Mouse (Mus musculus): ENCODE results near the gene Cdk8. TPM values are rescaled to one million over a fixed set of nuclear protein-coding genes. Genes with fewer than 3 reads are reported as not detected.

The Cdk8 gene
- polyA plus RNA-seq, 1 experiment from 2014 or later = 23.4 TPM

DNA sequence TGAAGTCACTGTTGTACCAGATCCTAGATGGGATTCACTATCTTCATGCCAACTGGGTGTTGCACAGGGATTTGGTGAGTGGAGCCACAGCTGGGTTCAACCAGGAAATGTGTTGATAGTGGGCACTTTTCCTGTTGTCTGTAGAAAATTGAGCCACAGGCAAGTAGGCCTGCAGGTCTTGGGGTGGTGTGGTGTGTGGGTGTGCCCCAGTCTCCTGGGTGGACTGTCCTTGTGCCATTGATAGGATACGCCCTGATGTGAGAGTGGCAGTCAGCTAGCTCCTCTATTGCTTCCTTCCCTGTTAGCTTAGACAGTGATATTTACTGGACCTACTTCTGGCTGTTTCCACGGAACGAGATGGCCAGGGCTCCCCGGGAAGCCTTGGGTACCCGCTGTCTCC lies 40.6 kb downstream of the Cdk8 start:
- DNase-seq (ENCODE audit: low spot score) = no peak
- Histone ChIP-seq H3K27ac (no peak overlapping the region), H3K4me1 (replicated peaks) (no peaks in the 10 kb centered on the region), H3K9me3 (no peaks in the 10 kb centered on the region), H3K4me3 (no peak overlapping the region), H3K27me3 (ENCODE audit: insufficient read depth, poor library complexity, severe bottlenecking) (no peaks in the 10 kb centered on the region), H3K36me3 (peaks cover 65% of the 10 kb centered on the region)
- WGBS = 92% methylated on average over 5 of the region's 5 CpGs

DNA sequence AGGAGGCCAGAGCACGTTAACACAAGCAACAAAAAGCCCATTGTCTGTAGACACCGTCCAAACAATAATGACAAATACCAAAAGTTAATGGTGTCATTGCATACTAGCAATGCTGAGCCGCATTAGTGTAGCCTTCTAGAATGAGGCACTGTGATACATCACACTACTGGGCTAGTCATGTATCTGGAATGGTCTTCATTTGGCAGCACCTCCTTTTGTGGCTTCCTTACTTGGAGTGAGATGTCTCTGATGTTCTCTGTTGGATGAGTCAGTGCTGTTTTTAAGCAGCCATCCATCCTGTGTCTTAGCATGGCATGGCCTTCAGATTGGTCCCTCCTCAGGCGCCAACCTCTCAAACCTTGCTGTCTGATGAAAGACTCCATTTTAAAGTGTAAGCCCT lies 42.1 kb downstream of the Cdk8 start:
- no peaks in the 10 kb centered on the region for H3K9me3 ChIP-seq
- WGBS = 90% methylated on average over 4 of the region's 4 CpGs
- peaks cover 68% of the 10 kb centered on the region for H3K36me3 ChIP-seq
- no peak for DNase-seq (ENCODE audit: low spot score)
- H3K27ac ChIP-seq = no peak overlapping the region
- H3K4me1 ChIP-seq (replicated peaks) = no peaks in the 10 kb centered on the region
- no peaks in the 10 kb centered on the region for H3K27me3 ChIP-seq (ENCODE audit: insufficient read depth, poor library complexity, severe bottlenecking)
- no peak overlapping the region for H3K4me3 ChIP-seq

DNA sequence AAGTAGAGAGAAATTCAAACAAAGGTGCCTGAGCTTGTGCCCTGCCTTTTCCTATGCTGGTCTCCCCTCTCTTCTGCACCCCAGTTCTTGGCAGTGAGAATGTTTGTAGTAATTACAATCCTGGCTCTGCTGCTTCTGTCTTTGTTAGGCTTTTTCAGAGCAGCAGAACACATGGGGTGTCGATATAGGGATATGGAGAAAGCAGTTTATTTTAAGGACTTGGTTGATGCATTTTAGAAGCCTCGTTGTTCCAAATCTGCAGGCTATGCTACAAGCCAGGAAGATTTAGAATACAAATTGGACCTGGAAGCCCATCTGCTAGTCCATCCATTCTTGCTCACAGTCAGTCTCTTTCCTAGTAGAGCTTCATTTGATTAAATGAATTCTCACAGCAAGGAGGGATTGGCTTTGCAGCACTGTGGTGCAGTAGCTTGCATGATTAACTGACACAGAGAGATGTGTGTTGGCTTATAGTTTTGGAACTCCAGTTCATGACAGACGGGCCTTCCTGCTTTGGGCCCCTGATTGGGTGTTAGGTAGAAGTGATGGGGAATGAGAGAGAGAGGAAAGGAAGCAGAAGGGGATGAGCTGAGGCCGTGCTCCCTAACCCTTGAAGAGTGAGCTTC lies 43.5 kb downstream of the Cdk8 start:
- H3K9me3 ChIP-seq = no peaks in the 10 kb centered on the region
- WGBS = 91% methylated on average over 4 of the region's 4 CpGs
- H3K27ac ChIP-seq = no peak overlapping the region
- DNase-seq (ENCODE audit: low spot score) = no peak
- no peak overlapping the region for H3K4me3 ChIP-seq
- no peaks in the 10 kb centered on the region for H3K4me1 ChIP-seq (replicated peaks)
- H3K36me3 ChIP-seq = peaks cover 67% of the 10 kb centered on the region
- no peaks in the 10 kb centered on the region for H3K27me3 ChIP-seq (ENCODE audit: insufficient read depth, poor library complexity, severe bottlenecking)

DNA sequence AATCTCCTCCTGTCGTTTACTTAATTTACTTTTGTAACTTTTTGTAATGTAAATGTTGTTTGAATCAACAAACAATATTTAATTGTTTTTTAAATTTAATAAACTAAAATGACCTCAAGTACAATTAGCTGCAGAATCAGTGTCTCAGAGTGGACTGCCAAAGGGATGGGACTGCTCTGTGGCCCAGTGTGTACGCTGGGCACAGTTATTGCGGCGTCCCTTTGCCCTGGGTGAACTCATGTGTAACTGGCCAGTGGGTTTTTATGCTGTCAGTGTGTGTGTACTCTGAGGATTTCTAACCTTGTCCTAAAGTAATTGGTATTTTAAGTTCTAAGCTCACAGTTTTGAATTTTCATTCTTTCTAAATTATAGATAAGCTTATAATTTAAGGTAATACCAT lies 46.5 kb downstream of the Cdk8 start:
- Histone ChIP-seq H3K4me3 (no peak overlapping the region), H3K9me3 (no peaks in the 10 kb centered on the region), H3K4me1 (replicated peaks) (no peaks in the 10 kb centered on the region), H3K36me3 (peaks cover 66% of the 10 kb centered on the region), H3K27me3 (ENCODE audit: insufficient read depth, poor library complexity, severe bottlenecking) (no peaks in the 10 kb centered on the region), H3K27ac (no peak overlapping the region)
- 93% methylated on average over 4 of the region's 4 CpGs for WGBS
- no peak for DNase-seq (ENCODE audit: low spot score)

DNA sequence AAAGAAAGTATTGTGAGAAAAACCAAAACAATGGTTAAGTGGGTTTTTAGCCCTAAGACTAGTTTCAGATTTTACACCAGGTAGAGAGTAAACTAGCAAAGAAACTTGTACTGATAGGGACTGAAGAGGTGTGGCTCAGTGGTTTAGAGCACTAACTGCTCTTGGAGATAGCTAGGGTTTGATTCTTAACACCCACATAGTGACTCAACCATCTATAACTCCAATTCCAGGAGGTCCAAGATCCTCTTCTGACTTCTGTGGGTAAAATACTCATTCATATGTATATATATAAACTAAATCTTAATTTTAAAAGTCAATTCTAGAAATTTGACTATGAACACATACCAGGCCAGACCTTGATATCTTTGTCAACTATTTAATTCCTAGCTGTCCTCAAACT lies 49.0 kb downstream of the Cdk8 start:
- Histone ChIP-seq H3K27ac (no peak overlapping the region), H3K9me3 (no peaks in the 10 kb centered on the region), H3K4me1 (replicated peaks) (no peaks in the 10 kb centered on the region), H3K4me3 (no peak overlapping the region), H3K27me3 (ENCODE audit: insufficient read depth, poor library complexity, severe bottlenecking) (no peaks in the 10 kb centered on the region), H3K36me3 (peaks cover 57% of the 10 kb centered on the region)
- DNase-seq (ENCODE audit: low spot score) = no peak

DNA sequence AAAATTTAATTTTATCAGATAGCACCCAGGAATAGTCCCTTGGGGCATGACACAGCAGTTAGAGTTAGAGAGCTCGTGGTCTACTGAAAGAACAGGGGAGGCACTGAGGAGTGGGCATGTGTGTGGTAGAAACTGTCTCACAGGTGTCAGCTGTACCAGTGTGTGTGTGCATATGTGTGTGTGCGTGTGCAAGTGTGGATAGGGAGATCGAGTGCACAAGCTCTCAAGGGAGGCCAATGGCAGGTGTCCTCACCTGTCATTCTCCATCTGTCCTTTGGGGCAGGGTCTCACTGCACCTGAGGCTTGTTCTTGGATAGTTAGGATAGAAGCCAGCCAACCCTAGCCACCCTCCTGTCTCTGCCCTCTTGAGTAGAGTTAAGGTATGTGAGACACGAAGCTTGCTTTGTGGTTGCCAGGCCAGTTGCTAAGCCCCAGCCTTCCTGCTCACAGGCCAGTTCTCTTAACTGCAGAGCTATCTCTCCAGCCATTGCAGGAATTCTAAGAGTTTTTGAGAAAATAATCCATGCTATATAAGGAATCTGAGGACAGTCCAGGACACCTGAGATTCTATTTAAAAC lies 50.3 kb downstream of the Cdk8 start:
- Histone ChIP-seq H3K9me3 (no peaks in the 10 kb centered on the region), H3K27me3 (ENCODE audit: insufficient read depth, poor library complexity, severe bottlenecking) (no peaks in the 10 kb centered on the region), H3K4me3 (no peak overlapping the region), H3K27ac (no peak overlapping the region), H3K4me1 (replicated peaks) (no peaks in the 10 kb centered on the region), H3K36me3 (peaks cover 56% of the 10 kb centered on the region)
- DNase-seq (ENCODE audit: low spot score) = no peak
- 89% methylated on average over 4 of the region's 4 CpGs for WGBS

DNA sequence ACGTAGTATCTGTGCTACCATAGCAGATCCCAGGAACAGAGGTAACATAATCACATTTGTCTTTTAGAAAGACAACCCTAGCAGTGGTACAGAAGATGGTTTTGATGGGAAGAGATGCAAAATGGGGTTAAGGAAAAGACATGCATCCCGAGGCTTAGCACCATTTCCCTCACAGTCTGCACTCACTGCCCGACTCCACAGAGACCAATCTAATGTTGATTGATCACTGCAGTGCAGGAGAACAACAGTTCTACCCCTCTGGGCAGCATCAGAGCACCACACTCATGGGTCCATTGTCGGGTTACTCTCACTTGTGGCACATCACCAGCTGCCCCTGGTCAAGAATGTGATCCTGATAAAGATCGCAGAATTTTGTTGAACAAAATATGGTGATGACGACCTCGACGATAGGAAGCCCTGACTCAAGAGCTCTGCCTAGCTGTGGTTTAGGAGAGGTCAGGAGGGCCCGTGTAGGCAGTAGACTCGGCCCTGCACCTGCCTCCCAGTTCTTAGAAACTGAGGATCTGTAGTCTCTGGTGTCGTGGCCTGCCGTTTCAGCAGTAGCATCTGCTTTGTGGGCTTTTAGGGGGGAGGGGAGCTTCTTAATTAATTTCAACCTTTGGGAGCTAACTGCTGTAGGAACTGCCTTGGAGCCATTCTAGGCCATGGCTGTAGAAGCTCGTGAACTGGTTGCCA lies 51.0 kb downstream of the Cdk8 start:
- Histone ChIP-seq H3K9me3 (no peaks in the 10 kb centered on the region), H3K4me3 (no peak overlapping the region), H3K27ac (no peak overlapping the region), H3K36me3 (peaks cover 61% of the 10 kb centered on the region), H3K4me1 (replicated peaks) (no peaks in the 10 kb centered on the region), H3K27me3 (ENCODE audit: insufficient read depth, poor library complexity, severe bottlenecking) (no peaks in the 10 kb centered on the region)
- 82% methylated on average over 13 of the region's 13 CpGs for WGBS
- DNase-seq (ENCODE audit: low spot score) = no peak

DNA sequence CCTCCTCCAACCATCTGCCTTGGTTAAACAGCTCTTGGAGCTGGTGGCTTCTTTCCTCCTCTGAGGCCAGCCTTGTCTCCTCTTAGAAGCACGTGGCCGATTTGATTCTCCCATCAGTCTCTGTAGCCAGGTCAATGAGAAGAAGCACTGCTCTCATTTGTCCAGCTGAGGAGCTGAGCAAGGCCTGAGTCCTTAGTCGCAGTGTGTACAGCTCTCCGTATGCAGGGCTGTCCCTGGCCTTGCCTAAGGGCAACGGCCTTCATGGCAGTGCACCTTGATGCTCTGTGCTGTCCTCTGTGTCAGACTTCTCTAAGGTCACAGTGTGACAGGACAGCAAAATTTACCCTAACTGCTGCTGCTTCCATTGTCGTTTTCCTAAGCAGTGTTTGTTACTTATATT lies 52.9 kb downstream of the Cdk8 start:
- Histone ChIP-seq H3K4me3 (no peak overlapping the region), H3K36me3 (peaks cover 71% of the 10 kb centered on the region), H3K27ac (no peak overlapping the region), H3K4me1 (replicated peaks) (no peaks in the 10 kb centered on the region), H3K27me3 (ENCODE audit: insufficient read depth, poor library complexity, severe bottlenecking) (no peaks in the 10 kb centered on the region), H3K9me3 (no peaks in the 10 kb centered on the region)
- WGBS = 94% methylated on average over 6 of the region's 6 CpGs
- no peak for DNase-seq (ENCODE audit: low spot score)

DNA sequence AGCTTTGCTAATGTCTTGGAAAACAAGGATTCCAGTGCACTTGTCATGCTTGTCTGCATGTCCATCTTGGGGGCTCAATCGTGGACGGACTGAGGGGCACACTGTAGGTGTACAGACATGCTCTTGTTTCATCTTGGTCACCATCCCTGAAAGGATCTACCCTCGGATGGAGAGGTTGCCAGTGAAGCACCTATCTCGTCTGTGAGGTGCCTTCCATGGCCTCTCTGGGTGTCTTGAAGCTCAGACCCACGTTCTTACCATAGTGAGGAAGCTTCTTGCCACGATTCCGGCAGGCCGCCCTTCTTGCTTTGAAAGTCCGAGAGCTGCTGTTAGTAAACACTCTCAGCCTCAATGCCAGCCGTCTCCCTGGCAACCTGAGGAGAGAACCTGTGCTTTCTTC lies 56.4 kb downstream of the Cdk8 start:
- H3K27ac ChIP-seq = no peak overlapping the region
- H3K9me3 ChIP-seq = no peaks in the 10 kb centered on the region
- no peaks in the 10 kb centered on the region for H3K27me3 ChIP-seq (ENCODE audit: insufficient read depth, poor library complexity, severe bottlenecking)
- no peaks in the 10 kb centered on the region for H3K4me1 ChIP-seq (replicated peaks)
- DNase-seq (ENCODE audit: low spot score) = no peak
- no peak overlapping the region for H3K4me3 ChIP-seq
- WGBS = 89% methylated on average over 10 of the region's 10 CpGs
- H3K36me3 ChIP-seq = peaks cover 71% of the 10 kb centered on the region

DNA sequence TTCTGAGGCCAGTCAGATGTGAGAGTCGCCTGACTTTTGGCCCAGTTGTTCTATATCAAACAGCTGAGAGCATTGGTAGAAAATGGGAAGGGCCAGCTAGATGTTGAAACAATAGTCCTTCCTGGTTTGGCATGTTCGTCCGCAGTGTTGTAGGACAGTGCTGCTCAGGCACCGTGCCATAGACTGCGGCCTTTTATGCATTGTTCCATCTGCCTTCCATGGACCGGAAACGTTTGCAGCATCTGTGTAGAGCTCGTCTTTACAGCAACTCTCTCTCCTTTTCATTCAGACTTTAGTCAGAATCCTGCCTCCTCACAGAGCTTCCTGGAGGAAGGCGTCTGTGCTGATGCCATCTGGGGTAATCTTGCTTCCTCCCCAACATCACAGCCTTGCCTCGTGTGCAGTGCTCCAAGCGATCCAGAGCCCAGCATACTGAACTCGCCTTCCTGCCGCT lies 57.0 kb downstream of the Cdk8 start:
- DNase-seq (ENCODE audit: low spot score) = no peak
- Histone ChIP-seq H3K27ac (no peak overlapping the region), H3K36me3 (peaks cover 73% of the 10 kb centered on the region), H3K9me3 (no peaks in the 10 kb centered on the region), H3K27me3 (ENCODE audit: insufficient read depth, poor library complexity, severe bottlenecking) (no peaks in the 10 kb centered on the region), H3K4me1 (replicated peaks) (no peaks in the 10 kb centered on the region), H3K4me3 (no peak overlapping the region)
- WGBS = 89% methylated on average over 13 of the region's 13 CpGs

DNA sequence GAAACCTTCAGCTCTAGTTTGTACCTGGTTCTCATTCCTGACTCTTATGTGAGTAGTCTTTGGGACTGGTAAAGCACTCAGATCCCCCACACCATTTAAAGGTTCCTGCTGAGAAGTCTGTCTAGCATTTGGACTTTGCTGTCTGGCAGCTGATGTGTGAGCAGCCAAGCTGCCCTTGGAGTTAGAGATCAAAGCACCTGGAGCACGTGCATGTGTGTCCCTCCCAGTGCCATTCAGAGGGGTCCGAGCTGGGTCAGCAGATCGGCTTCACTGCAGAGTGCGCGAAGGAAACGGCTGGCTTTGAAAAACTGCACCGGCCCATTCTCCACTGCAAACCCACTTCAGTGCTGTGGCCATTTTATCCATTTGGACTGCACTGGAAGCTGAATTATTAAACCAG lies 58.9 kb downstream of the Cdk8 start:
- H3K36me3 ChIP-seq = peaks cover 79% of the 10 kb centered on the region

DNA sequence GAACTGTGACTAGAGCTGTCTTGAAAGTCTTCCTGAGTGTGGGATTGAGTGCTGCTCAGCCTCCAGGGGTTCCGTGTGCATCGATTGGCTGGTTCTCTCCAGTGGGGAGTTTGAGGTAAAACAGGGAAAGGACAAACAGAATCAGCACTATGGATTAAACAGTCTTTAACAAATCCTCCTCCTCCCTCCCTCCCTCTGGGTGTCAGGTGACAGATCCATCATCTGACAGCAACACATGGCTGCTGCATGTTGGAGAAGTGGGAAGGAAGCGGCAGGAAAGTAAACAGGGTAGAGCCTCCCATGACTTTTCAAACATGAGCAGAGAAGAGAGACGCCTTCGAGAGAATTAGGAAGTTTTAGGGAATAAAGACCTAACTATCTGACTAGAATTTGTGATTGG lies 59.4 kb downstream of the Cdk8 start:
- Histone ChIP-seq H3K27ac (no peak overlapping the region), H3K27me3 (ENCODE audit: insufficient read depth, poor library complexity, severe bottlenecking) (no peaks in the 10 kb centered on the region), H3K9me3 (no peaks in the 10 kb centered on the region), H3K4me1 (replicated peaks) (no peaks in the 10 kb centered on the region), H3K4me3 (no peak overlapping the region), H3K36me3 (peaks cover 79% of the 10 kb centered on the region)
- WGBS = 77% methylated on average over 5 of the region's 5 CpGs
- DNase-seq (ENCODE audit: low spot score) = peak; percentile 8

More for the DNA sequence above, 58.9 kb downstream of the Cdk8 start:
- H3K9me3 ChIP-seq = no peaks in the 10 kb centered on the region
- WGBS = 84% methylated on average over 7 of the region's 7 CpGs
- no peak overlapping the region for H3K27ac ChIP-seq
- H3K4me1 ChIP-seq (replicated peaks) = no peaks in the 10 kb centered on the region
- no peak for DNase-seq (ENCODE audit: low spot score)
- no peak overlapping the region for H3K4me3 ChIP-seq
- H3K27me3 ChIP-seq (ENCODE audit: insufficient read depth, poor library complexity, severe bottlenecking) = no peaks in the 10 kb centered on the region

DNA sequence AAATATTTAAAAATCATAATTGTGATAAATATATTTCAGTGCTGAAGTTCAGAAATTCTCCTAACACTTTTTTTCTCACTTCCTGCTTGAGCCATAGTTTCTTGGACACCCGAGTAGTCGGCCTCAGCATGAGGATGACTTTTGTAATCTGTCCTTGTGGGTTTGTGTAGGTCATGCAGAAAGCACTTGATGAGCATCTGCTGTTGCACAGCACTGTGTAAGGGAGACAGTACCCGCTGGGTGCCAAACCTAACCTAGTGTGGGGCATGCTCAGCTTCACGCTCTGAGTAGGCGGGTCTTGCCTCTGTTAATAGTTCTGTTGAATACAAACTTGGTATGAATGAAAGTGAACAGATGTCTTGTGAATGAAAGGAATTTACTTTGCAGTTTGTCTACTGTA lies 60.5 kb downstream of the Cdk8 start:
- Histone ChIP-seq H3K27ac (no peak overlapping the region), H3K27me3 (ENCODE audit: insufficient read depth, poor library complexity, severe bottlenecking) (no peaks in the 10 kb centered on the region), H3K9me3 (no peaks in the 10 kb centered on the region), H3K4me3 (no peak overlapping the region), H3K36me3 (peaks cover 81% of the 10 kb centered on the region), H3K4me1 (replicated peaks) (no peaks in the 10 kb centered on the region)
- DNase-seq (ENCODE audit: low spot score) = no peak
- WGBS = 91% methylated on average over 5 of the region's 5 CpGs

Data from hindbrain, embryonic 10.5 days (tissue).